Mouse (Mus musculus) forebrain, embryonic 11.5 days (tissue): Measurements from ENCODE around the gene Lingo1. TPM values are rescaled to one million over a fixed set of nuclear protein-coding genes. Genes with fewer than 3 reads are reported as not detected.

Experiments
- ATAC-seq: fragments of 200-750 bp; cut with Nextera tagmentation; replicated peaks from 2 replicates; pipeline ENCODE4 v1.8.0; 2017; ENCODE audit warnings: moderate TSS enrichment; ENCODE audit not compliant: low FRiP score
- DNase-seq: peaks from one replicate; pipeline ENCODE4 v3.0.0-alpha.2; 2017; ENCODE audit warnings: low spot score
- H3K27ac ChIP-seq: fragments of 300-500 bp; sonication (generic); 2 replicates; pipeline ENCODE4 v1.5.1; 2014; ENCODE audit warnings: low read depth, low read length
- H3K27me3 ChIP-seq: fragments of 300-500 bp; sonication (generic); 2 replicates; pipeline ENCODE4 v1.6.1; 2014; ENCODE audit warnings: mild to moderate bottlenecking, low read length, mixed read lengths; ENCODE audit not compliant: control insufficient read depth, insufficient read depth
- H3K36me3 ChIP-seq: fragments of 300-500 bp; sonication (generic); 2 replicates; pipeline ENCODE4 v1.6.1; 2014; ENCODE audit warnings: mild to moderate bottlenecking, low read length, moderate library complexity, mixed read lengths; ENCODE audit not compliant: control insufficient read depth, insufficient read depth
- H3K4me1 ChIP-seq: fragments of 300-500 bp; sonication (generic); replicated peaks from 2 replicates; pipeline ENCODE4 v1.6.1; 2014; ENCODE audit warnings: low read length, mixed read lengths; ENCODE audit not compliant: control insufficient read depth, insufficient read depth
- H3K4me2 ChIP-seq: fragments of 300-500 bp; sonication (generic); 2 replicates; pipeline ENCODE4 v1.6.1; 2014; ENCODE audit warnings: low read depth, mild to moderate bottlenecking, low read length, moderate library complexity, mixed read lengths; ENCODE audit not compliant: severe bottlenecking
- H3K4me3 ChIP-seq: fragments of 300-500 bp; sonication (generic); 2 replicates; pipeline ENCODE4 v1.5.1; 2014; ENCODE audit warnings: low read depth, low read length
- H3K9ac ChIP-seq: fragments of 300-500 bp; sonication (generic); 2 replicates; pipeline ENCODE4 v1.6.1; 2014; ENCODE audit warnings: low read length
- H3K9me3 ChIP-seq: fragments of 300-500 bp; sonication (generic); 2 replicates; pipeline ENCODE4 v1.6.1; 2016; ENCODE audit warnings: low read length, mixed read lengths; ENCODE audit not compliant: control insufficient read depth
- WGBS: fragments of 180-500 bp; shearing (Covaris S2); extraction: QIAGEN DNeasy Blood & Tissue Kit; methylation state at CpG from one replicate; pipeline ENCODE4 v1.1.7; 2014; 5-methylcytosine and 5-hydroxymethylcytosine counted together
- polyA plus RNA-seq: library from polyadenylated mRNA; unstranded; fragments of >200 nt; fragmentation: Nextera tagmentation; extraction: Ambion mirVana; gene quantifications from 2 replicates; pipeline ENCODE4 v1.2.1, GENCODE M21; 2014

The Lingo1 gene
- polyA plus RNA-seq, 1 experiment from 2014 or later: 2.5 TPM

- no peak overlapping the region for H3K27ac ChIP-seq
- DNase-seq: no peak
- H3K4me1 ChIP-seq: no peaks in the 10 kb centered on the region
- no peak for ATAC-seq
- no peaks in the 10 kb centered on the region for H3K27me3 ChIP-seq
- no peak overlapping the region for H3K4me3 ChIP-seq
- H3K36me3 ChIP-seq: no peaks in the 10 kb centered on the region
- H3K9me3 ChIP-seq: no peaks in the 10 kb centered on the region
- H3K9ac ChIP-seq: no peak overlapping the region
- 55% methylated on average over 5 of the region's 5 CpGs for WGBS
- no peak overlapping the region for H3K4me2 ChIP-seq
These were observed 206.5 kb downstream of the Lingo1 start for GRCm38 (mm10) chr9:56589762-56590161.

- Histone ChIP-seq H3K36me3 (no peaks in the 10 kb centered on the region), H3K4me3 (no peak overlapping the region), H3K27me3 (no peaks in the 10 kb centered on the region), H3K4me1 (peaks cover 6% of the 10 kb centered on the region; the same call in 1 of the 2 replicates), H3K9ac (no peak overlapping the region), H3K9me3 (no peaks in the 10 kb centered on the region), H3K4me2 (no peak overlapping the region), H3K27ac (no peak overlapping the region)
- ATAC-seq: no peak
- 50% methylated on average over 7 of the region's 7 CpGs for WGBS
- DNase-seq: no peak
These were observed 212.2 kb downstream of the Lingo1 start for GRCm38 (mm10) chr9:56584043-56584424.

DNA sequence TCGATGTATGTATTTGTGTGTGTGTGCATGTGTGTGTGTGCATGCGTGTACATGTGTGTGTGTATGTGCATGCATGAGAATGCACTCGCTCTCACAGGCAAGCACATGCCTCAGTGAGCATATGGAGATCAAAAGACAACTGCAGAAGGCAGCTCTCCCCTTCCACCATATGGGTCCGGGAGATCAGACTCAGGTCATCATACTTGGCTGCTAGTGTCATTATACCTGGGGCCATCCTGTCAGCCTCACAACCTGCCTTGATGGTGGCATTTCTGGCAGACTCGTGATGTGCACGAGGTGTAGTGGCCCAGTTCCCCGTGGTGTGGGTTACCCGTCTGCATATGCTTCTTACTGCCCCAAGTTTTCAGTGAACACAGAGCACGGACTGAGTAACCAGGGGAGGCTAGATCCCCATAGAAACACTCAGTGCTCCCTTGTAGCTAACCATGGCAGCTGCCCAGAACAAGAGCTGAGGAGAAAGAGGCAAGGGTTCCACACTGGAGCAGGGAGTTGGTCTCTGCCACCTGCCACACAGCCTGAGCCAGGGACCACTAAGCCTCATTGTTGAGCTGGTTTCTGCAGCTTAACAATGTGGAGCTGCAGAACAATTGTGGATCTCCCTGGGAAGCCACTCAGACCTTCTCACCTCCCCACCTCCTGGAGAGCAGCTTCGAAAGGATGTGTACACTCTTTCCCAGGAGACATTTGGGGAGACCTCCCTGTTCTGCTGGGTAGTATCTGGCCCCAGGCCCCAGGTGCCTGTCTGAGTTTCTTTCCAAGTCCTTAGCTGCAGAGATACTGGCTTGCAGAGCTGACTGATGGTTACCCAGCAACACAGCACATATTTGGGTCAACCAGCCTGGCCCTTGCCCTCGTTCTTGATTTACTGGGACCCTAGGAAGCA, 212.9 kb downstream of the Lingo1 start:
- Histone ChIP-seq H3K4me3 (no peak overlapping the region), H3K4me1 (peaks cover 6% of the 10 kb centered on the region; the same call in 1 of the 2 replicates), H3K27ac (no peak overlapping the region), H3K9me3 (no peaks in the 10 kb centered on the region), H3K36me3 (no peaks in the 10 kb centered on the region), H3K9ac (no peak overlapping the region), H3K4me2 (no peak overlapping the region), H3K27me3 (no peaks in the 10 kb centered on the region)
- ATAC-seq (no peak), DNase-seq (no peak)
- WGBS: 52% methylated on average over 11 of the region's 11 CpGs

DNA sequence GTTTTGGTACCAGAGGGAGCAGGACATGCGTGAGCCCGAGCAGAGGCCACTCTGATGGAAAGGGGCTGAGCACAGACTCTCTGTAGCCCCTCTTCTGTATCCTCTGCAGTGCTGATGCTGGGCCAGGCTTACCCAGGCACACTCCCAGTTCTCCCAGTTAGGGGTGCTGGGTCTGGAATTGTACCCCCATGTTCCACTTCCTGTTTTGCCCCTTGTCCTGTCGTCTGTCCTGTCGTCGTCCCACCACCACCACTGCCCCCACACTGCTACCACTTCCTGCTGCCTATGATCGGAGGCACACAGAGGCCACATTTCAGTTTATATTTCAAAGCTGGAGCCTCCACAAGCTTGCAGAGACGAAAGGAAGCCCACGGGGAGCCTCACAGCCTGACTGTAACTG, 213.6 kb downstream of the Lingo1 start:
- H3K4me1 ChIP-seq: peaks cover 6% of the 10 kb centered on the region; the same call in 1 of the 2 replicates
- H3K4me2 ChIP-seq: no peak overlapping the region
- DNase-seq (no peak), ATAC-seq (no peak)
- H3K9ac ChIP-seq: no peak overlapping the region
- no peaks in the 10 kb centered on the region for H3K27me3 ChIP-seq
- no peaks in the 10 kb centered on the region for H3K36me3 ChIP-seq
- H3K4me3 ChIP-seq: no peak overlapping the region
- no peaks in the 10 kb centered on the region for H3K9me3 ChIP-seq
- H3K27ac ChIP-seq: no peak overlapping the region
- WGBS: 79% methylated on average over 8 of the region's 8 CpGs

DNA sequence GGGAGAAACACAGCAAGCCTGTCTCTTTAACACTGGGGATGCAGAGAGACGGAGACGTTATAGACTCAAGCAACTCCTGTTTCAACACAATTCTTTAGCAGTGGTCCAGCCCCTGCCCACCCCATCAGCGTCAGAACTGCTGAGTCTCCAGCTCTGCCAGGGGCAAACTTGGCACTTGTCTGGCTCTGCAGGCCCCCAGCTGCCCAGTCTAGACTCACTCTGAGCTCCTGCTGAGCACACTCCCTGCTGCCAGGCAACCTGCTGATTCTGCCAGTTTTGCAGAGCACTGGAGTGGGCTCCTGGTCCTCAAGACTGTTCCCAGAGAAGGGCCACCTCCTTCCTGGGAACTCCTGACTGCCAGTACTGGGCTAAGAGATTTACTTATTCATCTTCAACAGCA, 214.6 kb downstream of the Lingo1 start:
- H3K9me3 ChIP-seq: no peaks in the 10 kb centered on the region
- H3K27ac ChIP-seq: no peak overlapping the region
- H3K9ac ChIP-seq: no peak overlapping the region
- H3K27me3 ChIP-seq: no peaks in the 10 kb centered on the region
- ATAC-seq (no peak), DNase-seq (no peak)
- no peak overlapping the region for H3K4me3 ChIP-seq
- H3K36me3 ChIP-seq: no peaks in the 10 kb centered on the region
- peaks cover 6% of the 10 kb centered on the region; the same call in 1 of the 2 replicates for H3K4me1 ChIP-seq
- 33% methylated on average over 3 of the region's 3 CpGs for WGBS
- H3K4me2 ChIP-seq: no peak overlapping the region

DNA sequence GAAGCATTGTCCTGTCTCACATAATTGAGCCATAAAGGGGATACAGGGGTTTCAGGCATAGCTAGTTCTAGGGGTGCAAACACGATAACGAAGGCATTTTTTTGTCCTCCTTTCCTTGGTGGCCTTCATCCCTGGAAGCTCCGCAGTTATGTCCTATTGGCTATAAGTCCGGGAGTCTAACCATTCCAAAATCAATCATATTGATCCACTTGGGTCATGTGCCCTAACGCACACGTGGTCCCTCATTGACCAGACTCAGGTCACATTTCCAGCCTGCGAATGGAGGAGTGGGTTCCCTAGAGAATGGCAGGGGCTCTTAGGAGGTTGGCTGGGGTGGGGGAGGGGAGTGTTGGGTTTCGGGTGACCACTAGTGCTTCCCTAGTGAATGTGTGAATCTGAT, 215.3 kb downstream of the Lingo1 start:
- Histone ChIP-seq H3K27me3 (no peaks in the 10 kb centered on the region), H3K27ac (no peak overlapping the region), H3K9ac (no peak overlapping the region), H3K4me2 (no peak overlapping the region), H3K4me3 (no peak overlapping the region), H3K36me3 (no peaks in the 10 kb centered on the region), H3K4me1 (peaks cover 6% of the 10 kb centered on the region; the same call in 1 of the 2 replicates), H3K9me3 (no peaks in the 10 kb centered on the region)
- WGBS: 62% methylated on average over 8 of the region's 8 CpGs
- no peak for DNase-seq
- ATAC-seq: no peak

DNA sequence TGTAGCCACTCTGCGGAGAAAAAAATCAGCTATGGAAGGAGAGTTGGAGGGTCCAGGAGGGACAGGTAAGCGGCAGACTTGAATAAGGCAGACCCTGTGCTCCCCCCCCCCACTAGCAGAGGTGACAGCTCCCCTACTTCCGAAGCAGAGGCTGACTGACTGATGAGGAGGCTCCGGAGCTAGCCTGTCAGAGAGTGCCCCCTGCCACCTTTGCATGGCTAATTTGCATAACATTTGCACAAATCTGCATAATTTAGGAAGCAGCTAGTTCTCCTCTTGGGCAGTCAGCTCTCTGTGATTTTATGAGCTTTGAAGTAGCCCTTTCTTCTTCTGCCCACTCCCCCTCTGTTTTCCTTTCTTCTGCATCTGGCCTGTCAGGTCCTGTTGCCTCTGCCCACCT, 216.2 kb downstream of the Lingo1 start:
- DNase-seq (no peak), ATAC-seq (0 out of 2 replicates have a peak, but pooled peaks have one; percentile 30)
- Histone ChIP-seq H3K4me2 (no peak overlapping the region), H3K36me3 (no peaks in the 10 kb centered on the region), H3K4me3 (no peak overlapping the region), H3K4me1 (peaks cover 6% of the 10 kb centered on the region; the same call in 1 of the 2 replicates), H3K27ac (no peak overlapping the region), H3K27me3 (no peaks in the 10 kb centered on the region), H3K9me3 (no peaks in the 10 kb centered on the region), H3K9ac (no peak overlapping the region)
- 27% methylated on average over 4 of the region's 4 CpGs for whole genome bisulfite sequencing

DNA sequence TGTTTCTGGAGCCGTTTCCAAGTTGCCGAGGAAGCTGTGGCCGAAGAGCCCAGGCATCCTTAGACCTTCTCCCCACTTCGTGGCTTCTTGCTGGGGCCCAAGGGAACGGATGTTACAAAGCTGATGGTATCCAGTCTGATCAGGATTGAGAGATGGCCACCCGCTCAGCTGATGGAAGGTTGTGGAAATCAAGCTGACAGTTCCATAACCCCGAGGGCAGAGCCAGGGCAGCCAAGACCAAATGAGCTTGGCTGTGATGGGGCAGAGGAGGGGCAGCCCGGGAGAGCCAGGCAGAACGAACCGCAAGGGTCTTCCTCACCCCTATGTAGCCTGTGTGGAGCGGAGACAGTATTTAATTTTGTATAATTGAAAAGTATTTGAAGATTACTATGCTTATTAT, 218.9 kb downstream of the Lingo1 start:
- ATAC-seq: no peak
- H3K9me3 ChIP-seq: no peaks in the 10 kb centered on the region
- no peaks in the 10 kb centered on the region for H3K4me1 ChIP-seq
- H3K36me3 ChIP-seq: no peaks in the 10 kb centered on the region
- no peak overlapping the region for H3K9ac ChIP-seq
- no peak overlapping the region for H3K4me2 ChIP-seq
- no peak overlapping the region for H3K27ac ChIP-seq
- H3K27me3 ChIP-seq: no peaks in the 10 kb centered on the region
- WGBS: 79% methylated on average over 11 of the region's 11 CpGs
- no peak overlapping the region for H3K4me3 ChIP-seq
- no peak for DNase-seq
